Mouse (Mus musculus): ENCODE data around the gene Meig1. TPM values are rescaled to one million over a fixed set of nuclear protein-coding genes. Genes with fewer than 3 reads are reported as not detected.
"Not testable (repeated sequence)": the region's sequence is repeated elsewhere in the genome, so short reads cannot be mapped to it uniquely, and the experiment has no call there.

Gene Meig1
- total RNA-seq (2021): under 1 TPM in 1 of 2 experiments, not detected in 1; 0.47 TPM
- long read RNA-seq, experiment 1: 0 reads
- long read RNA-seq, experiment 2: 0 reads

- DNase-seq: no peak
Measured at GRCm38 (mm10) chr2:3422548-3422947, at the start of gene Meig1. TSS of gene Meig1 (minus strand) at chr2:3422648.

DNA sequence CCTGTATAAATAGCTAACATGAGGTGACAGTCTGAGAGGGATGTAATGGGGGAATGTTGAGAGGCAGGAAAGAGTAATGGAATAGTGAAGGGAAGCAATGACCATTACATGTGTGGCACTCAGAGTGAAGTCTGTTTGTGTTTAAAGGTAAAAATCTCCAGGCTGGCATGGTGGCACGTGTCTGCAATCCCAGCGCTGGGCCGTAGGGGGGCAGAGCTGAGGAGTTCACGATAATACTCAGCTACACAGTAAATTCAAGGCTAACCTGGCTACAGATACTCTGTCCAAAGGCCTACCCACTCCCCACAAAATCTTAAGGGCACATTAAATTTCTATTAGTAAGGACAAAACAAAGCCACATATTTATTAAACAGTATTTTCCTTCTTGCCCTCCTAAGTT lies 34.1 kb upstream of the Meig1 start:
- DNase-seq: no peak

GRCm38 (mm10) chr2:3453096-3453495 lies 30.6 kb upstream of the Meig1 start:
- no peak for DNase-seq

GRCm38 (mm10) chr2:3449431-3449830 lies 27.0 kb upstream of the Meig1 start:
- no peak for DNase-seq

DNA sequence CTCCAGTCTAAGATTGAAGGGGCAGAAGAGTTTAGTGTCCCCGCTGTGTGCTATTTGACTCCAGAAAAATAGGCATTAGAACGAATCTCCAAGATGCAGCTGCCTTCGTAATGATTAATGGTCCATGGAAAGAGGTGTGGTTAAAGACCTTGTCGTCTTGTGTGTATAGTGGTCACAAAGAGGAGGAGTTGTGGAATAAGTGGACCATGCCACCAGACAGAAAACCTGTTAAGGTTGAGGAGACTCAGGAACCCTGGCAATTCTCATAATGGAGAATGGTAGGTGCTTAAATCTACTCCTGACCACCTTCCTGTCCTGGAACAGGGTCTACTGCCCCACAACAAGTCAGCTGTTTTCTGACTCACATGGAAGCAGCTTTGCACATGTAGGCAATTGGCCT lies 23.5 kb upstream of the Meig1 start:
- DNase-seq: no peak

- DNase-seq: no peak
Measured at GRCm38 (mm10) chr2:3444206-3444605, 21.8 kb upstream of the Meig1 start.

DNA sequence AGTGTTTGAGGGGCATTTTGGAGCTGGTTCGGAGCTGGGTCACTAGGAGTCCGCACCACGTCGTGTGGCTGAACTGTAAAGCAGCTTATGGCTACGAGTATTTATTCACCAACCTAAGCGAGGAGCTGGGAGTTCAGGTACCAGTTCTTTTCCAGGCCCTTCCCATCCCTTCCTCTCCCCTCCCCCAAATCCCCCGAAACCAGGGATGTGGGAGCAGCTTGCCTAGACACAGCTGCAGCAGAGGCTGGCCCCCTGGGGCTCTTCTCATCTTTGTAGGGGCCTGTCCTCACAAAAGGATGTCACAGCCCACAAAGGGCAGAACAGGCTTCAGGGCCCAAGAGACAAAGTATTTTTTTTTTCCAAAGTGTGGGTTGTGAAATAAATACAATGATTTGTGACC lies 15.5 kb upstream of the Meig1 start:
- DNase-seq: no peak

- DNase-seq: no peak
Measured at GRCm38 (mm10) chr2:3435369-3436061, 13.1 kb upstream of the Meig1 start.

DNA sequence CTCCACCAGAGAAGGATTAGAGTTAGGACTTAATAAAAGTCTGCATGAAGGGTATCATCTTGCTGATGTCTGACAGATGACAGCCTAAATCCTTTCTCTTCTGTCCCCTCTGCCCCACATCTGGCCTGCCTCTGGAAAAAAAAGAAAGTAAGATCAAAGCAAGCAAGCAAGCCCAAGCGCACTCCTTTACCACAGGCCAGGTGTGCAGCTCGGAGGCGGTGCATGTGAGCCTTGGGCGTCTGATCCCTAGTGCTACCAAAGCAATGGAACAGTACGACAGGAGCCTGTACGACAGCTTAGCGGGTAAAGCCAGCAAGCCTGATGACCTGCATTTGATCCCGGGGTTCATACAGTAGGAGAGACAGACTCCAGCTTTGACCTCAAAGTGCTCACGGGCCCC lies 8.5 kb upstream of the Meig1 start:
- no peak for DNase-seq

DNA sequence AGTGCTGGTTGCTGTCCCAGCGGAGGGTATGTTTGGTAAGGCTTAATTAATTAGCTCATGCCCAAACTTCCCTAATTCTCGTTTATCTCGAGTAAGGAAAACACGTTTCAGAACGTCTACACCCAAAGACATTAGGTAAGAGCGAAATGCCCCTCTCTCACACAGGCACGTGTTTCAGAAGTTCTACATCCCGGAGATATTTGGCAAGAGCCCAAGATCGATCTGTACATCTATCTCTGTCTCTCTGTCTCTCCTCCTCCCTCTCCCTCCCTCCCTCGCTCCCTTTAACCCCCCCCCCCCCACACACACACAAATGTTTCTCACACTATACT lies 2.1 kb upstream of the Meig1 start:
- DNase-seq: no peak

DNA sequence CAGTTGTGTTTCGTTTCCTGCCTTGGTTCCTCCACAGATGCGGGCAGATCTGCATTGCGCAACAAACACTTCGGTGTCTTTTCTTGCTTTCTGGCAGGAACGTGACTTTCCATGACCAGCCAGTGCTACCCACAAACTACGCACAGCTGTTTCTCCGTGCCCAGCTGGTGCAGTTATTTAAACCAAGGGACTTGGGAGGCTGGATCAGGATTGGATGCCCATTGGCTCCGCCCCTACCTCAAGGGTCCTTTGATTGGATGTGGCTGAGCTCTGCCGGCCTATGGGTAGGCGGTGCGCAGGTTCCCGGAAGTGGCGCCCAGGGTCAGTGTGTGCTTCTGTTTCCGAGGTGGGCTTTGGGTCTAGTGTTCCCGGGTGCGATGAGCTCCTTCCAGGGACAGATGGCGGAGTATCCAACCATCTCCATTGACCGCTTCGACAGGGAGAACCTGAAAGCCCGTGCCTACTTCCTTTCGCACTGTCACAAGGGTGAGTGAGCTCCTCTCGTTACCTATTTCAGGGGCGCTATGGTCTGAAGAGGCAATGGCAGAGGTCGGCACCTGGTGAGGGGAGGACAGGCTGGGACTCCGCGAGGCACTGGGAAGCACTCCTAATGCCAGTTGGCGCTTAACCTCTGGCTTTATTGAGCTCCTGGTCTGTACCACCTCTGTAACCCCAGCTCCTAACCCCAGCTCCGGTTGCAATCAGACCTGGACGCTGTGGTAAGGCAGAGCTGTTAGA lies 1.6 kb upstream of the Meig1 start, which contains the start of gene Dclre1c:
Gene Dclre1c (plus strand): TSS at position 291 of the 738 bp plus-strand sequence.
- DNase-seq: peak; percentile 79

DNA sequence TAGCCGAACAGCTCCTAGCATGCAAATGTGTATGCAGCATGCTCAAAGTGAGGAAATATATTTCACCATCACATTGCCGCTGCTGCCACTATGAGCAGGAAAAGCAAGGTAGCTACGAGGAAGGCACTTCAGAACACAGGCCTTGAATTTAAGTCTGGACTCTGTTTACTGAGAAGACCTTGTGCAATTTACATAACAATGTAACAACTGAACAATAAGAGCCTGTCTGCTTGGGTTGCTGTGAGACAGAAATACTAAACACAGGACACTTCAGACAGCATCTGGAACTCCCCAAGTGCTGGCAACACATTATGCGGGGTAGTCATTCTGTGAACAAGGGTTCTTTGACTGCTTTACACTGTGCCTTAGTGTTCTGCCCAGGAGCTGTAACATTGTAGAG lies 2.3 kb downstream of the Meig1 start:
- no peak for DNase-seq

DNA sequence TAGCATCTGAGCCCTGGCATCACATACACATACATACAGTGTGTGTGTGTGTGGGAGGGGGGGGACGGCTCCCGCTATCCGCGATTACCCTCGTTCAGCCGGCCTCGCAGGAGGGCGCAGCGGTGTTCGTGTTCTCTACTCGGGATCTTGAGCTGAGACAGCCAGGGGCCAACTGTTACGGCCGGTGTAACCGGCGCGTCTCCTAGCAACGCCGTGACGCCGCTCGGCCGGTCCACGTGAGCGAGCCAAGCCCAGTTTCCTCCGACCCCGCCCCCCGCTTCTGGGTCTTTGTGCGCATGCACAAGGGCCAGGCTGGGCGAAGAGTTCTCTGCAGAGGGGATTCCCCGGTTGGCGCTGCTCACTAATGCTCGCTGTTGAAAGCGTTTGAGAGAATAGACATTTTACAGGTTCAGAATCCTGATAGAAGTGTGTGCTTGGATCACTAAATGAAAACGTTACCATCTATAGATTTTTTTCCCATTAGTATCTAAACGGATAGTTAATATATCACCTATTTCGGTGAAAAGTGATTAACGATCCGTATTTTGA lies 3.5 kb downstream of the Meig1 start:
- DNase-seq: peak; percentile 93

DNA sequence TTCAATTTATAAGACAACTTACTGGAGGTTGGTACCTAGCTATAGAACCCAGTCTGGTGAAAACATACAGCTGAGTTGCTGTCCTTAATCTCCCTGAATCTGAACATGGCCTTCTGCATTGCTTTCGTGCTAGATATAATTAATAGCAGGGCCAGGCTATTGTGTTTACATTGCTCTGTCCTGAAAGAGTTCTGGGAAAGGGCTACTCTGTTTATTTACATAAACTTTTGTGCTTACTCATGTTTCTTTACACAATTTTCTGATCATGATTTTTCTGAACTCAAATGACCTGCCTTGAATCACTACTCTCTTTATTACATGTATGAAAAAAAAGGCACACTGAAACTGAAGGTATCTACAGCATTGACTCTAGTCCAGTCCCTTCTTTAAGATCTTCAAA lies 6.8 kb downstream of the Meig1 start:
- DNase-seq: no peak

- DNase-seq: peak; percentile 58
Measured at GRCm38 (mm10) chr2:3414241-3414640, 8.2 kb downstream of the Meig1 start.

DNA sequence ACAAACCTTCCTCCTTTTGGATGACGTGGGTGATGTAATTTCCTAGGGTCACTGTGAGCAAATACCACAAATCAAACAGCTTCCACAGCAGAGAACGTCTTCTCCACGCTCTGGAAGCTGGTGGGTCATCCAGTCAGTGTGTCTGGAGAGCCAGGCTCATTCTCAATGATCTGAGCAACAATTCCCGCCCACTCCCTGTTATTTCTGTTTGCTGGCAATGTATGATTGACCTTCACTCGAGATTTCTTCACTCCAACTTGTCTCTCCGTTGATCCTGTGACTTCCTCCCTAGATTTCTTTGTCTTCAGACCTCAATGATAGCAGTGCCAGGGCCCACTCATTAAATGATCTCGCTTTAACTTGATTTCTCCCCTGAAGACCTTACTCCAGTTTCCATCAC lies 14.7 kb downstream of the Meig1 start:
- DNase-seq: no peak

DNA sequence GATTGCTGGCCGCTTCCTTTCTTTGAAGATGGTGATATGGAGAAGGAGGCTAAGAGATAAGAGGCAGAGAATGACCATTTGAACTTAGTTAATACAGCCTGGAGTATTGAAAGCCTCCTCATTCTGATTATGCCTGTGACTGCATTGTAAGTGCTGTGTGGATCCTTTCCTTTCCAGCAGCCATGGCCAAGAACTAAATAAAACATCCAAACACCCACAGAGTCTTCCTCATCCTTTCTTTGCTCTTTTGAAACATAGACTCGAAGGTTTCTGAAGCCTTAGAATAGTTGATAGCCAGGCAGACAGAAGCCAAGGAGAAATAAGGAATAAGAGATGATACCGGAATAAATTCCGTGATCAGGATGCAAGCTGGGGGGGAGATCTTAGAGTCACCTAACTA lies 16.5 kb downstream of the Meig1 start:
- no peak for DNase-seq

- not testable (repeated sequence) for DNase-seq
Measured at GRCm38 (mm10) chr2:3397110-3397509, 25.3 kb downstream of the Meig1 start, which contains the start of gene Olah. TSS of gene Olah (minus strand) at chr2:3397210.

DNA sequence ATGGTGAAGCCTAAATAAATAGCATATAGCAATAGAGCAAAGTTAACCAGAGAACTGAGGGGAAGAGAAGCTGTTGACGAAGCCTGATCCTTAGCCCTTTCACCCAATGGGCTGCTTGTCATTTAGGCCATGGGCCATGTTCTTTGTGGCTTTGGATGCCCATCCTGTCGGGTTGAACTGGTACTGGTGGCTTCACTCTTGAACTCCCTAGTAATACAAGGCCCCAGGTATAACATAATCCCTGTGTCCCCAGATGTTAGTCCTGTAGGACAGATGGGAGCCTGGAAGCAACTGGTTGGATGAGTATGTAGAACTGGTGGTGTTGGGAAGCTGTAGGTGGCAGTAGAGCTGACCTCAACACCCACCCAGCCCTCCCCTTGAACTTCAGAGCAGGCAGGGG lies 30.5 kb downstream of the Meig1 start:
- DNase-seq: no peak

DNA sequence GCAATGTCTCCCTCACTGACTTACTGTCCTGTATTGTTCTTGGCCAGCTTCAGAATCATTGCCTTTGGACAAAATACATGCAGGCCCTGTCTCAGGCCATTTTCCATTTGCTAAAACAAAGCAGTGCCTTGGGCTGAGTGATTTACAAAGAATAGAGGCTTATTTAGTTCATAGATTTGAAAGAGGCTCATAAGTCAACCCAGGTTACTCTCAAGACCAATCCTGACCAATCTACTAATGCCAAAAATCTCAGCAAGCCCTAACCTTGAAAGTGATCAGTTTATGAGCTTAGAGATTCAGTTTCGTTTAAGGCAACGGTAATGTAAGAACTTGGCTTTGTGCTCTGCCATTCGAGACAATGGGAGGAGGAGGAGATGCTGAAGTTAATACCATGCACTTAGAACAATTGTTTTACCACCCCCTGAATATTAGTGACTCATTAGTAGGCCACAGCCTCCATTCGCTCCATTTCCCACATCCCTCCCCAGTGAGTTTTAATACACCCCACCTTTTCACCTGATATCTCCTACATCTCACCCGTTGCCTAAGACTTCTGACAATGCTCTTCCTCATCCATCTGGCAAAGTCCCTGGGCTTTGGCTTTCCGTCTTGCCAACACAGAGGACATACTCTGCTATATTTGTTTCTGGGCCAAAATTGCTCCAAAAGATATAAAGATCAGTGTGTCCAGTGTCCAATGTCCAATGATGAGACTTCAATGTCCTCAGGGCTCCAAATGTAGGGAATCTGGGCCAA lies 35.2 kb downstream of the Meig1 start:
- no peak for DNase-seq

DNA sequence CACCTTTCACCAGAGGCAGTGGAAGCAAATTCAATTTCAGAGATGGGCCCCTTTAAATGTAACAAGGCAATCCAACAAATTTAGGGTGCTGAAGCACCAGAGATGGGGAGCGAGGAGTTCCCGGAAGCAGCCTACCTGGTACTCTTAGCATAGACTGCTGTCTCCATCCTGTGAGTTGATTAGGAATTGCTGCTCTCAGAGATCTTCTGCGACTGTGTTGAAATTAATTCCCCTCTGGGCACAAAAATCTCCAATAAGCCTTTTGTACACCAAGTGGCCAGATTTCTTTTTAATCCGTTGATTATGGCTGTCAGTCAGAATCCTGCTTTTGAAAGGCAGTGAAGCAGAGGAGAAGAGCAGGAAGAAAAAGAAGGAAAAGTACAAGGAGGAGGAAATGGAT lies 57.3 kb downstream of the Meig1 start:
- no peak for DNase-seq

DNA sequence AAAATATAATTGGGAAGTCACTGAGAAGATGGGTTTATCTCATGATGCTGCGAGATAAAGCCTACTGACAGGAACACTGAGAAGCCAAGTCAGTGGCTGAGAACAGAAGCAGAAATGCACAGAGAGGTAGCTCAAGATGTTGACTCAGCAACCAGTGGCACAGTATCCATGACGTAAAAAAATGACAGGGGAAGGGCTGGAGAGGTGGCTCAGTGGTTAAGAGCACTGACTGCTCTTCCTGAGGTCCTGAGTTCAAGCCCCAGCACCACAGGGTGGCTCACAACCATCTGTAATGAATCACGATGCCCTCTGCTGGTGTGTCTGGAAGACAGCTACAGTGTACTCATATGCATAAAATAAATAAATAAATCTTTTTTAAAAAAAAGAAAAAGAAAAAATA lies 61.4 kb downstream of the Meig1 start:
- no peak for DNase-seq
